Mouse (Mus musculus): ENCODE data around the gene Ndc1. TPM values are rescaled to one million over a fixed set of nuclear protein-coding genes. Genes with fewer than 3 reads are reported as not detected.

The Ndc1 gene
- polyA plus RNA-seq, 1 experiment, result 77.2 TPM

DNA sequence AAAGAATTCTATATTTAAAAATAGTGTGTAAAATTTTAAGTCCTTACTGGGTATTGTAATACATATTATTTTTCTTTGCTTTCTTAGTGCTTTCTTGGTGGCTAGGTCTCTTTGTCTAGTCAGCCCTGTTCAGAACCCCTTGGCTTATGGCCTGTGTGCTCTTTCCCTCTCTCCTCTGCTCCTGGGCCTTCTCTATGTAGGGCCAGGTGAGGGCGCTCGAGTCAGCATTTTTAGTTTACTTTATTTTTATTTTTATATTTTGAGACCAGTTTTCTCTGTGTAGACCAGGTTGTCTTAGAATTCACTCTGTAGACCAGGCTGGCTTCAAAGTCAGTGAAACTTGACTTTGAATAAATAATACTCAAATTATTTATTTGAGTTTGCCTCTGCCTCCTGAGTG lies 4.7 kb downstream of the Ndc1 start:
- no peak overlapping the region for H3K27ac ChIP-seq (ENCODE audit: insufficient read depth, low read length)
- TF ChIP-seq POLR2A (IDR thresholded peaks at IDR 0.05; ENCODE audit: insufficient read depth, low read length) (no peak), CTCF (IDR thresholded peaks at IDR 0.05; ENCODE audit: low read depth, low read length) (peak; percentile 29)
- H3K9me3 ChIP-seq (replicated peaks; ENCODE audit: control insufficient read depth, insufficient read depth, low read length, poor library complexity, severe bottlenecking), result no peaks in the 10 kb centered on the region
- peaks cover 46% of the 10 kb centered on the region for H3K36me3 ChIP-seq (ENCODE audit: control insufficient read depth, insufficient read depth, low read length, poor library complexity, severe bottlenecking)
- no peaks in the 10 kb centered on the region for H3K4me1 ChIP-seq (ENCODE audit: control insufficient read depth, insufficient read depth, low read length)
- no peak overlapping the region for H3K4me3 ChIP-seq (ENCODE audit: low read depth, low read length)
- no peaks in the 10 kb centered on the region for H3K27me3 ChIP-seq (ENCODE audit: control insufficient read depth, insufficient read depth, low read length, poor library complexity, severe bottlenecking)
- no peak overlapping the region for H3K9ac ChIP-seq (ENCODE audit: low read depth, poor library complexity, severe bottlenecking)

GRCm38 (mm10) chr4:107374677-107375076 lies 7.1 kb downstream of the Ndc1 start:
- H3K36me3 ChIP-seq (ENCODE audit: control insufficient read depth, insufficient read depth, low read length, poor library complexity, severe bottlenecking), result peaks cover 55% of the 10 kb centered on the region

GRCm38 (mm10) chr4:107378954-107379353 lies 11.4 kb downstream of the Ndc1 start:
- Histone ChIP-seq H3K36me3 (ENCODE audit: control insufficient read depth, insufficient read depth, low read length, poor library complexity, severe bottlenecking) (peaks cover 56% of the 10 kb centered on the region), H3K9ac (ENCODE audit: low read depth, poor library complexity, severe bottlenecking) (no peak overlapping the region), H3K27ac (ENCODE audit: insufficient read depth, low read length) (no peak overlapping the region), H3K4me3 (ENCODE audit: low read depth, low read length) (no peak overlapping the region), H3K9me3 (replicated peaks; ENCODE audit: control insufficient read depth, insufficient read depth, low read length, poor library complexity, severe bottlenecking) (no peaks in the 10 kb centered on the region), H3K4me1 (ENCODE audit: control insufficient read depth, insufficient read depth, low read length) (no peaks in the 10 kb centered on the region), H3K27me3 (ENCODE audit: control insufficient read depth, insufficient read depth, low read length, poor library complexity, severe bottlenecking) (no peaks in the 10 kb centered on the region)
- no peak for TF ChIP-seq POLR2A (IDR thresholded peaks at IDR 0.05; ENCODE audit: insufficient read depth, low read length)

More at GRCm38 (mm10) chr4:107374677-107375076, 7.1 kb downstream of the Ndc1 start:
- Histone ChIP-seq H3K27ac (ENCODE audit: insufficient read depth, low read length) (no peak overlapping the region), H3K4me3 (ENCODE audit: low read depth, low read length) (no peak overlapping the region), H3K27me3 (ENCODE audit: control insufficient read depth, insufficient read depth, low read length, poor library complexity, severe bottlenecking) (no peaks in the 10 kb centered on the region), H3K9me3 (replicated peaks; ENCODE audit: control insufficient read depth, insufficient read depth, low read length, poor library complexity, severe bottlenecking) (no peaks in the 10 kb centered on the region), H3K9ac (ENCODE audit: low read depth, poor library complexity, severe bottlenecking) (no peak overlapping the region), H3K4me1 (ENCODE audit: control insufficient read depth, insufficient read depth, low read length) (no peaks in the 10 kb centered on the region)
- TF ChIP-seq CTCF (IDR thresholded peaks at IDR 0.05; ENCODE audit: low read depth, low read length), result no peak
- TF ChIP-seq EP300 (IDR thresholded peaks at IDR 0.05; ENCODE audit: insufficient read depth, low read depth, low read length), result no peak
- no peak for TF ChIP-seq POLR2A (IDR thresholded peaks at IDR 0.05; ENCODE audit: insufficient read depth, low read length)

- H3K36me3 ChIP-seq (ENCODE audit: control insufficient read depth, insufficient read depth, low read length, poor library complexity, severe bottlenecking), result peaks cover 59% of the 10 kb centered on the region
- H3K9me3 ChIP-seq (replicated peaks; ENCODE audit: control insufficient read depth, insufficient read depth, low read length, poor library complexity, severe bottlenecking), result no peaks in the 10 kb centered on the region
- TF ChIP-seq EP300 (IDR thresholded peaks at IDR 0.05; ENCODE audit: insufficient read depth, low read depth, low read length) (no peak), CTCF (IDR thresholded peaks at IDR 0.05; ENCODE audit: low read depth, low read length) (no peak), POLR2A (IDR thresholded peaks at IDR 0.05; ENCODE audit: insufficient read depth, low read length) (no peak)
These were observed 13.3 kb downstream of the Ndc1 start for GRCm38 (mm10) chr4:107380871-107381270.

DNA sequence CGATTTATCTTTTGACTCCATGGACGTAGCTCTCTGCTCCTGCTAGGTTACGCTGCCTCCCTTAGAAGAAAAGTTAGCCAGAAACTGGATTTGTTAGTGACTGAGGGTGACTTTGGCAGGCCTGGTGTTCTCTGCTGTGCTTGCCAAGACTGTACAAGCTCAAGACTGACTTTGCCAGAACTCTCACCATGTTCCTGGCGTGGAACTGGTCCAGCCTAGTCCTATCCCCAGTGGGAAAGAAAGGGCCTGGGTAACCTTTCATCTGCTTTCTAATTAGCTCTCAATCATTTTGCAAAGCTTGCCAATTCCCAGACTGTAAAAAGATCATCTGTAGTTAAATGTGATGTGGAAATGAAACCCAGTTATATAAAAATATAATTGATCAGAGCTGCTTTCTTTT lies 19.5 kb downstream of the Ndc1 start:
- H3K36me3 ChIP-seq (ENCODE audit: control insufficient read depth, insufficient read depth, low read length, poor library complexity, severe bottlenecking), result peaks cover 82% of the 10 kb centered on the region
- no peaks in the 10 kb centered on the region for H3K4me1 ChIP-seq (ENCODE audit: control insufficient read depth, insufficient read depth, low read length)
- H3K9me3 ChIP-seq (replicated peaks; ENCODE audit: control insufficient read depth, insufficient read depth, low read length, poor library complexity, severe bottlenecking), result no peaks in the 10 kb centered on the region
- H3K9ac ChIP-seq (ENCODE audit: low read depth, poor library complexity, severe bottlenecking), result no peak overlapping the region
- no peak overlapping the region for H3K27ac ChIP-seq (ENCODE audit: insufficient read depth, low read length)
- no peaks in the 10 kb centered on the region for H3K27me3 ChIP-seq (ENCODE audit: control insufficient read depth, insufficient read depth, low read length, poor library complexity, severe bottlenecking)
- no peak overlapping the region for H3K4me3 ChIP-seq (ENCODE audit: low read depth, low read length)
- TF ChIP-seq CTCF (IDR thresholded peaks at IDR 0.05; ENCODE audit: low read depth, low read length) (no peak), POLR2A (IDR thresholded peaks at IDR 0.05; ENCODE audit: insufficient read depth, low read length) (no peak), EP300 (IDR thresholded peaks at IDR 0.05; ENCODE audit: insufficient read depth, low read depth, low read length) (no peak)

More at GRCm38 (mm10) chr4:107380871-107381270, 13.3 kb downstream of the Ndc1 start:
- no peaks in the 10 kb centered on the region for H3K27me3 ChIP-seq (ENCODE audit: control insufficient read depth, insufficient read depth, low read length, poor library complexity, severe bottlenecking)
- no peak overlapping the region for H3K27ac ChIP-seq (ENCODE audit: insufficient read depth, low read length)
- no peaks in the 10 kb centered on the region for H3K4me1 ChIP-seq (ENCODE audit: control insufficient read depth, insufficient read depth, low read length)
- H3K4me3 ChIP-seq (ENCODE audit: low read depth, low read length), result no peak overlapping the region
- H3K9ac ChIP-seq (ENCODE audit: low read depth, poor library complexity, severe bottlenecking), result no peak overlapping the region

GRCm38 (mm10) chr4:107387465-107387864 lies 19.9 kb downstream of the Ndc1 start:
- TF ChIP-seq EP300 (IDR thresholded peaks at IDR 0.05; ENCODE audit: insufficient read depth, low read depth, low read length) (no peak), CTCF (IDR thresholded peaks at IDR 0.05; ENCODE audit: low read depth, low read length) (no peak), POLR2A (IDR thresholded peaks at IDR 0.05; ENCODE audit: insufficient read depth, low read length) (no peak)
- no peak overlapping the region for H3K27ac ChIP-seq (ENCODE audit: insufficient read depth, low read length)
- peaks cover 83% of the 10 kb centered on the region for H3K36me3 ChIP-seq (ENCODE audit: control insufficient read depth, insufficient read depth, low read length, poor library complexity, severe bottlenecking)
- no peaks in the 10 kb centered on the region for H3K27me3 ChIP-seq (ENCODE audit: control insufficient read depth, insufficient read depth, low read length, poor library complexity, severe bottlenecking)
- H3K4me3 ChIP-seq (ENCODE audit: low read depth, low read length), result no peak overlapping the region
- H3K4me1 ChIP-seq (ENCODE audit: control insufficient read depth, insufficient read depth, low read length), result no peaks in the 10 kb centered on the region
- H3K9me3 ChIP-seq (replicated peaks; ENCODE audit: control insufficient read depth, insufficient read depth, low read length, poor library complexity, severe bottlenecking), result no peaks in the 10 kb centered on the region
- H3K9ac ChIP-seq (ENCODE audit: low read depth, poor library complexity, severe bottlenecking), result no peak overlapping the region

Data from ES-Bruce4 (cell line).